In the genomic region with DNA sequence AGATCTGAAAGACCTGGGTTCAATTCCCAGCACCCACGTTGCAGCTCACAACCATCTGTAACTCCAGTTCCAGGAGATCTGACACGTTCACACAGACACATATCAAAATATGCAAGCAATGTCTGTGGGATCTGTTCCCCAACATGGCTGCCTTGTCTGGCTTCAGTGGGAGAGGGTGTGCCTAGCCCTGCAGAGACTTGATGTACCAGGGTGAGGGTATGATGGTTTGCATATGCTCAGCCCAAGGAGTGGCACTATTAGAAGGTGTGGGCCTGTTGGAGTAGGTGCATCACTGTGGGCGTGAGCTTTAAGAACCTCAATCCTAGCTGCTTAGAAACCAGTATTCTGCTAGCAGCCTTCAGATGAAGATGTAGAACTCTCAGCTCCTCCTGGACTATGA, we compare ENCODE assay signal across 17 mouse cellular contexts. TPM values are rescaled to one million over a fixed set of nuclear protein-coding genes. Genes with fewer than 3 reads are reported as not detected.
DNase-seq lines count a peak whose midpoint lies in the region.
"Had no signal": no experiment of that assay in that cellular context is flagged by ENCODE, and none has a peak within 500 bp of the region (broad histone marks: within the 10 kb centered on the region; RNA-seq: fewer than 3 reads in every experiment).

No protein-coding gene starts in this region.

- no peaks in the 10 kb centered on the region for H3K27me3 ChIP-seq in heart, embryonic 10.5 days (ENCODE audit: insufficient read depth, poor library complexity, severe bottlenecking)
- H3K27me3 ChIP-seq: CH12.LX, Patski had no signal

- H3K4me1 ChIP-seq in heart, embryonic 10.5 days, result no peaks in the 10 kb centered on the region

- peaks cover 14% of the 10 kb centered on the region for H3K36me3 ChIP-seq in heart, embryonic 10.5 days
- H3K36me3 ChIP-seq: G1E had no signal

- H3K27ac ChIP-seq in heart, embryonic 10.5 days, result no peak overlapping the region

- H3K9me3 ChIP-seq in heart, embryonic 10.5 days, result no peaks in the 10 kb centered on the region
- H3K9me3 ChIP-seq: G1E had no signal

- no peak overlapping the region for H3K4me3 ChIP-seq in heart, embryonic 10.5 days

- DNase-seq in heart, adult 11 months, result peak; percentile 76
- DNase-seq in heart, adult 9 months (ENCODE audit: low spot score in 2 of 2), result no peak
- peak; percentile 54 for DNase-seq in heart, embryonic 10.5 days (ENCODE audit: low spot score)
- no peak for DNase-seq in heart, adult 18-20 months
- DNase-seq: adrenal gland, adult 2 months; adrenal gland, adult 8-10 months; adrenal gland, postnatal 10 days; adrenal gland, postnatal 14 days; adrenal gland, postnatal 25 days; adrenal gland, postnatal 36 days; B cell, adult 2 months; cerebellum, adult 11 months; cerebellum, adult 11-12 months; cerebellum, adult 18-20 months had no signal

- 81% methylated on average over 3 of the region's 3 CpGs for WGBS in heart, embryonic 10.5 days

RNA-seq across cellular contexts. Expression of gene Slc25a3, which starts 17.9 kb away (rescaled TPM):
- polyA plus RNA-seq in heart, embryonic 10.5 days (2016; fragmentation: Nextera tagmentation; extraction: Ambion mirVana), result 602 and 803 TPM in 2 replicates
- total RNA-seq in heart, adult 18-20 months (2021), result 1,000 to 10,000 TPM; 2,644 to 2,919 TPM

RNA-seq across cellular contexts. Expression of gene Ikbip, which starts 23.2 kb away (rescaled TPM):
- 39.1 and 39.2 TPM in 2 replicates for polyA plus RNA-seq in heart, embryonic 10.5 days (2016; fragmentation: Nextera tagmentation; extraction: Ambion mirVana)
- 10 to 100 TPM; 18.4 to 20.9 TPM for total RNA-seq in heart, adult 18-20 months (2021)

RNA-seq across cellular contexts. Expression of gene Apaf1, which starts 23.4 kb away (rescaled TPM):
- polyA plus RNA-seq in heart, embryonic 10.5 days (2016; fragmentation: Nextera tagmentation; extraction: Ambion mirVana), result 17.7 and 17.8 TPM in 2 replicates
- 1 to 10 TPM; 5.6 to 6.5 TPM for total RNA-seq in heart, adult 18-20 months (2021)

Comparison
In these comparisons a context has a peak if more than half of its experiments do, and no peak if none do; other contexts are left out.
1. DNase-seq: peak in heart, adult 11 months (single experiment) and heart, embryonic 10.5 days (single experiment); none in heart, adult 9 months (0 of 2) and heart, adult 18-20 months (0 of 2).